ENCODE assay signal across 13 mouse cellular contexts in genomic region chr6:94676300-94676699, GRCm38 (mm10). TPM values are rescaled to one million over a fixed set of nuclear protein-coding genes. Genes with fewer than 3 reads are reported as not detected.
A peak's percentile ranks its signal among the peaks of the same experiment; 100 is the strongest.
DNase-seq lines count a peak whose midpoint lies in the region; ATAC-seq and TF ChIP-seq lines count a peak whose summit lies in the region.
"Had no signal": no experiment of that assay in that cellular context is flagged by ENCODE, and none has a peak within 500 bp of the region (broad histone marks: within the 10 kb centered on the region; RNA-seq: fewer than 3 reads in every experiment).

No protein-coding gene starts in this region.

- DNase-seq in forebrain, embryonic 11.5 days (ENCODE audit: low spot score), result no peak
- no peak for DNase-seq in liver, embryonic 13.5 days
- no peak for DNase-seq in limb, embryonic 10.5 days (ENCODE audit: low spot score)
- DNase-seq in testis, postnatal 14 days (ENCODE audit: low spot score), result no peak
- no peak for DNase-seq in urinary bladder, postnatal 25 days (ENCODE audit: low spot score)
- DNase-seq: heart, adult 2 months; kidney, postnatal 25 days; retina, postnatal 1 day had no signal

- peaks cover 52% of the 10 kb centered on the region for H3K79me2 ChIP-seq in C2C12 (ENCODE audit: control insufficient read depth, insufficient read depth)

- ATAC-seq in forebrain, embryonic 12.5 days (ENCODE audit: low FRiP score), result no peak
- ATAC-seq in forebrain, embryonic 11.5 days (replicated peaks; ENCODE audit: low FRiP score), result no peak
- no peak for ATAC-seq in liver, embryonic 13.5 days (ENCODE audit: low read depth)
- no peak for ATAC-seq in liver, embryonic 12.5 days

- H3K9ac ChIP-seq in forebrain, embryonic 12.5 days, result no peak overlapping the region
- no peak overlapping the region for H3K9ac ChIP-seq in forebrain, embryonic 11.5 days (ENCODE audit: low read length)
- no peak overlapping the region for H3K9ac ChIP-seq in liver, embryonic 13.5 days
- no peak overlapping the region for H3K9ac ChIP-seq in liver, embryonic 12.5 days

- H3K27me3 ChIP-seq in forebrain, embryonic 12.5 days, result no peaks in the 10 kb centered on the region
- H3K27me3 ChIP-seq in forebrain, embryonic 11.5 days (ENCODE audit: control insufficient read depth, insufficient read depth, low read length), result no peaks in the 10 kb centered on the region
- H3K27me3 ChIP-seq in liver, embryonic 13.5 days, result peaks cover 35% of the 10 kb centered on the region; the same call in 1 of the 2 replicates
- peaks cover 56% of the 10 kb centered on the region for H3K27me3 ChIP-seq in liver, embryonic 12.5 days (replicated peaks)
- no peaks in the 10 kb centered on the region for H3K27me3 ChIP-seq in C2C12 (ENCODE audit: control insufficient read depth, insufficient read depth, insufficient read length)
- H3K27me3 ChIP-seq in limb, embryonic 10.5 days (ENCODE audit: low read depth, poor library complexity, severe bottlenecking), result peaks cover 49% of the 10 kb centered on the region

- no peaks in the 10 kb centered on the region for H3K9me3 ChIP-seq in forebrain, embryonic 12.5 days
- H3K9me3 ChIP-seq in forebrain, embryonic 11.5 days (ENCODE audit: control insufficient read depth, low read length), result no peaks in the 10 kb centered on the region
- no peaks in the 10 kb centered on the region for H3K9me3 ChIP-seq in liver, embryonic 13.5 days (replicated peaks)
- H3K9me3 ChIP-seq in liver, embryonic 12.5 days (replicated peaks), result no peaks in the 10 kb centered on the region
- H3K9me3 ChIP-seq in limb, embryonic 10.5 days (replicated peaks), result no peaks in the 10 kb centered on the region
- H3K9me3 ChIP-seq: neural tube, embryonic 13.5 days had no signal

- peak overlapping the region; percentile 46; the same call in 1 of the 2 replicates for H3K27ac ChIP-seq in forebrain, embryonic 12.5 days
- no peak overlapping the region for H3K27ac ChIP-seq in forebrain, embryonic 11.5 days (ENCODE audit: low read depth, low read length)
- no peak overlapping the region for H3K27ac ChIP-seq in liver, embryonic 13.5 days
- no peak overlapping the region for H3K27ac ChIP-seq in liver, embryonic 12.5 days
- peak overlapping the region; percentile 25; the same call in 1 of the 2 replicates for H3K27ac ChIP-seq in limb, embryonic 10.5 days
- H3K27ac ChIP-seq: heart, adult 2 months; neural tube, embryonic 13.5 days had no signal

- peaks cover 87% of the 10 kb centered on the region for H3K4me1 ChIP-seq in forebrain, embryonic 12.5 days
- peaks cover 46% of the 10 kb centered on the region for H3K4me1 ChIP-seq in forebrain, embryonic 11.5 days (replicated peaks; ENCODE audit: control insufficient read depth, insufficient read depth, low read length)
- H3K4me1 ChIP-seq in liver, embryonic 13.5 days (replicated peaks), result peaks cover 24% of the 10 kb centered on the region
- peaks cover 21% of the 10 kb centered on the region for H3K4me1 ChIP-seq in liver, embryonic 12.5 days
- peaks cover 89% of the 10 kb centered on the region for H3K4me1 ChIP-seq in limb, embryonic 10.5 days

- TF ChIP-seq CTCF in C2C12 (IDR thresholded peaks at IDR 0.05; ENCODE audit: control insufficient read depth, insufficient read depth, insufficient read length), result no peak

- no peak overlapping the region for H3K4me3 ChIP-seq in forebrain, embryonic 12.5 days (replicated peaks)
- no peak overlapping the region for H3K4me3 ChIP-seq in forebrain, embryonic 11.5 days (ENCODE audit: low read depth, low read length)
- H3K4me3 ChIP-seq in liver, embryonic 13.5 days (replicated peaks), result no peak overlapping the region
- H3K4me3 ChIP-seq in liver, embryonic 12.5 days, result no peak overlapping the region
- H3K4me3 ChIP-seq in C2C12 (ENCODE audit: insufficient read depth, poor library complexity, severe bottlenecking), result no peak overlapping the region
- no peak overlapping the region for H3K4me3 ChIP-seq in limb, embryonic 10.5 days
- H3K4me3 ChIP-seq: erythroblast, embryonic 14.5 days; heart, adult 2 months; neural tube, embryonic 13.5 days had no signal

- no peak overlapping the region; the same call in 1 of the 2 replicates for H3K4me2 ChIP-seq in forebrain, embryonic 12.5 days
- H3K4me2 ChIP-seq in forebrain, embryonic 11.5 days (ENCODE audit: low read depth, low read length, severe bottlenecking), result no peak overlapping the region
- peak overlapping the region; percentile 23; the same call in 1 of the 2 replicates for H3K4me2 ChIP-seq in liver, embryonic 13.5 days
- H3K4me2 ChIP-seq in liver, embryonic 12.5 days, result no peak overlapping the region
- H3K4me2 ChIP-seq: neural tube, embryonic 13.5 days had no signal

- H3K79me3 ChIP-seq in C2C12 (ENCODE audit: low read depth), result peaks cover 11% of the 10 kb centered on the region

- whole genome bisulfite sequencing in forebrain, embryonic 12.5 days, result 55% methylated on average over 7 of the region's 7 CpGs
- 61% methylated on average over 7 of the region's 7 CpGs for WGBS in forebrain, embryonic 11.5 days
- 27% methylated on average over 7 of the region's 7 CpGs for WGBS in liver, embryonic 13.5 days (ENCODE audit: insufficient replicate concordance)
- WGBS in liver, embryonic 12.5 days (ENCODE audit: insufficient replicate concordance), result 44% methylated on average over 7 of the region's 7 CpGs
- WGBS in limb, embryonic 10.5 days, result 38% methylated on average over 7 of the region's 7 CpGs

- no peak overlapping the region for H3ac ChIP-seq in C2C12 (ENCODE audit: control insufficient read depth, insufficient read length, low read depth)

- H3K36me3 ChIP-seq in forebrain, embryonic 12.5 days (replicated peaks), result no peaks in the 10 kb centered on the region
- H3K36me3 ChIP-seq in forebrain, embryonic 11.5 days (ENCODE audit: control insufficient read depth, insufficient read depth, low read length), result no peaks in the 10 kb centered on the region
- H3K36me3 ChIP-seq in liver, embryonic 13.5 days, result no peaks in the 10 kb centered on the region
- H3K36me3 ChIP-seq in liver, embryonic 12.5 days, result no peaks in the 10 kb centered on the region
- no peaks in the 10 kb centered on the region for H3K36me3 ChIP-seq in C2C12 (ENCODE audit: control insufficient read depth, insufficient read depth)
- H3K36me3 ChIP-seq in limb, embryonic 10.5 days, result no peaks in the 10 kb centered on the region
- H3K36me3 ChIP-seq: neural tube, embryonic 13.5 days had no signal

TF ChIP-seq in C2C12, 6 proteins besides CTCF, POLR2A, EP300 and RAD21:
- no peak for TF ChIP-seq USF1 (IDR thresholded peaks at IDR 0.05; ENCODE audit: low read depth)
- no peak for TF ChIP-seq FOSL1 (IDR thresholded peaks at IDR 0.05; ENCODE audit: insufficient read depth, low read length, poor library complexity, severe bottlenecking)
- no peak for TF ChIP-seq MYOG (IDR thresholded peaks at IDR 0.05; ENCODE audit: control insufficient read depth, extremely low read depth, insufficient read length)
- TF ChIP-seq MYOD1 (IDR thresholded peaks at IDR 0.05; ENCODE audit: control insufficient read depth, insufficient read length, low read depth), result peak; percentile 28
- no peak for TF ChIP-seq CEBPB (IDR thresholded peaks at IDR 0.05; ENCODE audit: low read depth)

RNA-seq across cellular contexts. Expression of gene Lrig1, which starts 23.7 kb away (rescaled TPM):
- 16.6 and 17.7 TPM in 2 replicates for polyA plus RNA-seq in forebrain, embryonic 12.5 days (2016; fragmentation: Nextera tagmentation; extraction: Ambion mirVana)
- 21.7 and 25.2 TPM in 2 replicates for polyA plus RNA-seq in forebrain, embryonic 11.5 days (2014; fragmentation: Nextera tagmentation; extraction: Ambion mirVana)
- polyA plus RNA-seq in liver, embryonic 13.5 days (2015; fragmentation: Nextera tagmentation; extraction: Ambion mirVana), result 1.5 and 1.6 TPM in 2 replicates
- polyA plus RNA-seq in liver, embryonic 12.5 days (2016; fragmentation: Nextera tagmentation; extraction: Ambion mirVana), result 2.4 and 2.8 TPM in 2 replicates
- 11.2 TPM for polyA plus RNA-seq in C2C12 (2012; fragmentation: generic; extraction: Trizol)
- 13.7 and 15.7 TPM in 2 replicates for polyA plus RNA-seq in limb, embryonic 10.5 days (2016; fragmentation: Nextera tagmentation; extraction: Ambion mirVana)

Comparison
In these comparisons a context has a peak if more than half of its experiments do, and no peak if none do; other contexts are left out.
1. H3K27ac ChIP-seq: peak in forebrain, embryonic 12.5 days (single experiment) and limb, embryonic 10.5 days (single experiment); none in forebrain, embryonic 11.5 days (single experiment), liver, embryonic 13.5 days (single experiment) and liver, embryonic 12.5 days (single experiment).